Mouse (Mus musculus): ENCODE measurements around the gene Ntrk3. TPM values are rescaled to one million over a fixed set of nuclear protein-coding genes. Genes with fewer than 3 reads are reported as not detected.

Ntrk3 gene
- polyA plus RNA-seq, 2 experiments, result 5.3 to 15.0 TPM

DNA sequence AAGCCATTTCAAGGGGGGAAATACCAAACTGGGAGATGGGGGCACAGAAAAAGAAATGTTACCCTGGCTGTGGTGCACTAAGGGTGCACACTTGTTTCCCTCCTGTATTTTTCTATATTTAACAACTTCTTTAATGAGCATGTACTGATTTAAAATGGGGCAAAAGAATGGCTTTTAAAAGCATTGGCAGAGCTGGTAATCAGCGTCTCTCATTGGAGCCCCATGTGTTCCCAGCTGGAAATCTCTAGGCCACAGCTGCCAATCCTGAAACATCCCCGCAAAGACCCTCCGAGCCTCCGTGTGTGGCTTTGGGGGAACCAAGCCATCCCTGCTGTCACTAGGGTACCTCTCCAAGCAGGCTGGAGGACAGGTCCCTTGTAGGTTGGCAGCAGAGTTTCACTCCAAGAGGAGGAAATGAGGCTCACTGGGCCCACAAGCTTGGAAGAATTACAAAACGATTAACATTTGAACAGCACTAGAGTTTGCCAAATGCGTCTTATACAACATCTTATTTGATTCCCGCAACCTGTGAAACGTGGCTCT lies 16.7 kb upstream of the Ntrk3 start:
- no peak for TF ChIP-seq POLR2A (IDR thresholded peaks at IDR 0.05; ENCODE audit: borderline replicate concordance, extremely low read depth, insufficient read depth, insufficient read length)
- Histone ChIP-seq H3K9me3 (ENCODE audit: control insufficient read depth, low read length) (no peaks in the 10 kb centered on the region), H3K9ac (ENCODE audit: low read depth, low read length, severe bottlenecking) (no peak overlapping the region), H3K4me2 (replicated peaks; ENCODE audit: low read depth, low read length, severe bottlenecking) (no peak overlapping the region), H3K4me3 (replicated peaks; ENCODE audit: low read length) (no peak overlapping the region), H3K36me3 (ENCODE audit: control insufficient read depth, insufficient read depth, low read length) (no peaks in the 10 kb centered on the region), H3K27me3 (ENCODE audit: control insufficient read depth, insufficient read depth, low read length) (no peaks in the 10 kb centered on the region), H3K27ac (replicated peaks; ENCODE audit: low read depth, low read length) (no peak overlapping the region), H3K4me1 (ENCODE audit: control insufficient read depth, insufficient read depth, low read length) (no peaks in the 10 kb centered on the region)
- WGBS, result 57% methylated on average over 8 of the region's 8 CpGs
- ATAC-seq (ENCODE audit: low FRiP score, low read depth) (no peak), DNase-seq (ENCODE audit: low spot score) (no peak)

DNA sequence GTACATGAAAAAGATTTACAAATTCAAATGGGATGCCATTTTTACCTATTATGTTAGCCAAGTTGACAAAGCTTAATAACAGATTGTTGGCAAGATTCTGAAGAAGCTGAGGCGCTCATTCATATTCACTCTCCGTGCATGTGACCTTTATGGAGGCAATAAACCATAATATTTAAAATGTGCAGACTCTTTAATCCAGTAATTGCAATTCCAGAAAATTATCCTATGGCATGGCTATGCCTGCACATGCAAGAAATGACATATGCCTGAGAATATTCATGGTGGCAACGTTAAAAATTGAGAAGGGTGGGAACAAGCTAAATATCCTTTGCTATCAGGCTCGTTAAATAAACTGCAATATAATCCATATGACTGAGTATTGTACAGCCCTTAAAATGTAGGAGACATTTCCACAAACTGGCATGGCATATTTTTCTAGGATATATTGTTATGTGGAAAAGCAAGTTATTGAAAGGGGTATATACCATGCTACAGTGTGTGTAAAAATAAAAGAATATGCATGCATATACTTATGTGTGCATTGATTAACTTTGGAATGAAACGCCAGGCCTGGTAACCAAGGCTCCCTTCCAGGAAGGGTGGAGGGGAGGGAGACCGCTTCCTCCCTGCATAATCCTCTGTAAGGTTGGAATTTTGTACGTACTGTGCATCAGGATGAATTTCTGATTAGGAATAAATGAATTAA lies 16.1 kb upstream of the Ntrk3 start:
- Histone ChIP-seq H3K9ac (ENCODE audit: low read depth, low read length, severe bottlenecking) (no peak overlapping the region), H3K36me3 (ENCODE audit: control insufficient read depth, insufficient read depth, low read length) (no peaks in the 10 kb centered on the region), H3K4me3 (replicated peaks; ENCODE audit: low read length) (no peak overlapping the region), H3K27me3 (ENCODE audit: control insufficient read depth, insufficient read depth, low read length) (no peaks in the 10 kb centered on the region), H3K27ac (replicated peaks; ENCODE audit: low read depth, low read length) (no peak overlapping the region), H3K9me3 (ENCODE audit: control insufficient read depth, low read length) (no peaks in the 10 kb centered on the region), H3K4me2 (replicated peaks; ENCODE audit: low read depth, low read length, severe bottlenecking) (no peak overlapping the region), H3K4me1 (ENCODE audit: control insufficient read depth, insufficient read depth, low read length) (no peaks in the 10 kb centered on the region)
- 72% methylated on average over 7 of the region's 7 CpGs for WGBS
- ATAC-seq (ENCODE audit: low FRiP score, low read depth), result no peak
- no peak for DNase-seq (ENCODE audit: low spot score)
- no peak for TF ChIP-seq POLR2A (IDR thresholded peaks at IDR 0.05; ENCODE audit: borderline replicate concordance, extremely low read depth, insufficient read depth, insufficient read length)

DNA sequence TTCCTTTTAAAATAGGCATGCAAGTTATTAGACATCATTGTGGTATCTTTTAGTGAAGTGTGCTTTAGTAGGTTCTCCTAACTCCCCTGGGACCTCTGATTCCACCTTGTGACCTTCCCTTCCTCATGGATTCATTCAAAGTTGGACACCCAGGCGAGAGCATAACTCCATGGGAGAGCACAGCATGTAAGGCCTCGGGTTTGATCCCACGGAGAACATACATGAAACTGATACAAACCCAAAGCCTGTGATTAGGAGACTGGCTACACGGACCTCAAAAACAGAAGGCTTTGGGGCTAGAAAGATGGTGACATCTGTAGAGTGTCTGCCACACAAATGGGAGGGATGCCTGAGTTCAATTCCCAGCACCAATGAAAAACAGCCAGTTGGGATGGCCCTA lies 15.1 kb upstream of the Ntrk3 start:
- no peak overlapping the region for H3K9ac ChIP-seq (ENCODE audit: low read depth, low read length, severe bottlenecking)
- no peaks in the 10 kb centered on the region for H3K36me3 ChIP-seq (ENCODE audit: control insufficient read depth, insufficient read depth, low read length)
- 93% methylated on average over 4 of the region's 4 CpGs for WGBS

DNA sequence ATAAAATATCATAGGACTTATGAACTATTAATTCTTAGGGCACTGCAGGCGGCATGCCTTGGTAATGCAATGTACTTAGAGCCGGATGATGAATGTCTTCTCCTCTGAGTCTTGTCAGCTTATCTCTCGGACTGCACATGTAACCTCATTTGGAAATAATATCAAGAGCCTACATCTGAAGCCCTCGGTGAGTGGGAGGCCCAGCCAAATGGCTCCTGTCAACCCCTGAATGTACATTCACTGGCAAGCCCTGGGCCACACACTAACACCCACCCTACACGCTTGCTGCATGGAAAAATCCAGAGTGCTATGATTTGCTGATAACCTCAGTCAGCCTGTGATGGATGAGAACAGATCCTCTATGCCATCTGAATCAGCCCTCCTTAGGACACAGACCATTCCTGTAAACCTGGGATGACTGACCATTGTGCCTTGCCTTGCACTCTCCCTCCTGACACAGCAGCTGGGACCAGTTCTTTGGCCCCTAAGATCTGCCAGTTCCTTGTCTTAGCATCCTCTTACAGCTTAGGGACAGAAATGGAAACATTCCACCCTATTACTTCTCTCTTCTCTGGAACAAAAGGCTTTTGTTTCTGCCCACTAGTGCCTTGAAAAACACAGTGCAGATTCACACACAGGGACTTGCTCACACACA lies 6.0 kb upstream of the Ntrk3 start:
- Histone ChIP-seq H3K4me2 (replicated peaks; ENCODE audit: low read depth, low read length, severe bottlenecking) (no peak overlapping the region), H3K27me3 (ENCODE audit: control insufficient read depth, insufficient read depth, low read length) (no peaks in the 10 kb centered on the region), H3K9me3 (ENCODE audit: control insufficient read depth, low read length) (no peaks in the 10 kb centered on the region), H3K4me3 (replicated peaks; ENCODE audit: low read length) (no peak overlapping the region), H3K36me3 (ENCODE audit: control insufficient read depth, insufficient read depth, low read length) (no peaks in the 10 kb centered on the region), H3K4me1 (ENCODE audit: control insufficient read depth, insufficient read depth, low read length) (no peaks in the 10 kb centered on the region), H3K9ac (ENCODE audit: low read depth, low read length, severe bottlenecking) (no peak overlapping the region), H3K27ac (replicated peaks; ENCODE audit: low read depth, low read length) (no peak overlapping the region)
- DNase-seq (ENCODE audit: low spot score), result no peak
- WGBS, result 76% methylated on average over 5 of the region's 5 CpGs
- no peak for ATAC-seq (ENCODE audit: low FRiP score, low read depth)
- TF ChIP-seq POLR2A (IDR thresholded peaks at IDR 0.05; ENCODE audit: borderline replicate concordance, extremely low read depth, insufficient read depth, insufficient read length), result no peak

More for the DNA sequence above, 15.1 kb upstream of the Ntrk3 start:
- Histone ChIP-seq H3K4me3 (replicated peaks; ENCODE audit: low read length) (no peak overlapping the region), H3K4me1 (ENCODE audit: control insufficient read depth, insufficient read depth, low read length) (no peaks in the 10 kb centered on the region), H3K9me3 (ENCODE audit: control insufficient read depth, low read length) (no peaks in the 10 kb centered on the region), H3K27ac (replicated peaks; ENCODE audit: low read depth, low read length) (no peak overlapping the region), H3K4me2 (replicated peaks; ENCODE audit: low read depth, low read length, severe bottlenecking) (no peak overlapping the region), H3K27me3 (ENCODE audit: control insufficient read depth, insufficient read depth, low read length) (no peaks in the 10 kb centered on the region)
- no peak for ATAC-seq (ENCODE audit: low FRiP score, low read depth)
- no peak for DNase-seq (ENCODE audit: low spot score)
- TF ChIP-seq POLR2A (IDR thresholded peaks at IDR 0.05; ENCODE audit: borderline replicate concordance, extremely low read depth, insufficient read depth, insufficient read length), result no peak

DNA sequence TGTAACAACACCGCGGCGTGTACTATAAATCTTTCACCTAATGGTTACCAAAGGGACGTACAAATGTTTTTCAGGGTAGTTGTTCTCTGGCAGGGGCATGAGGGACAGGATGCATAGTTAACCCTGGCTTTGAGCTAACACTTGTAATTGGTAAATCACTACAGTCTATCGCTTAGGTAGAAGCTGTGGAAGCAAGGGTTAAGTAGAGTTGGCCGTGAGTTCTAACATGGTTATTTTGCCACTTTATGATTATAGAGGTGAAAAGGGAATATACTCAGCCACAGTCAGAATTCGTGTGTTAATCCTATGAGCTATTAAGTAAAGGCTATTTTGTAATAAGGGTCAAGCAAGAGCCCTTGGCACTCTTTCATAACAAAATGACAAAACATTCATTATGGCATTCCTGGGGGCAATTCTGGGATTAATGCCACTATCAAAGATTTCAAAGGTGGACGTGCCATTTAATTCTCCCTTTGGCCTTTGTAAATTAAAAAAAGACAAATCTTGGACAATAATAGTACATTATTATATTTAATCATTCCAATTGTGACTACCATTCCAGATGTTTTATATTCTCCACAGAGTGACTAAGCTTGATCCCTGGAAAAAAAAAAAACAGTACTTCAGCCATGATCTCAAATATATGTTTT lies 1.7 kb upstream of the Ntrk3 start:
- Histone ChIP-seq H3K36me3 (ENCODE audit: control insufficient read depth, insufficient read depth, low read length) (no peaks in the 10 kb centered on the region), H3K27me3 (ENCODE audit: control insufficient read depth, insufficient read depth, low read length) (no peaks in the 10 kb centered on the region), H3K9me3 (ENCODE audit: control insufficient read depth, low read length) (no peaks in the 10 kb centered on the region), H3K4me3 (replicated peaks; ENCODE audit: low read length) (no peak overlapping the region), H3K4me1 (ENCODE audit: control insufficient read depth, insufficient read depth, low read length) (no peaks in the 10 kb centered on the region), H3K27ac (replicated peaks; ENCODE audit: low read depth, low read length) (no peak overlapping the region), H3K9ac (ENCODE audit: low read depth, low read length, severe bottlenecking) (no peak overlapping the region), H3K4me2 (replicated peaks; ENCODE audit: low read depth, low read length, severe bottlenecking) (no peak overlapping the region)
- ATAC-seq (ENCODE audit: low FRiP score, low read depth) (no peak), DNase-seq (ENCODE audit: low spot score) (no peak)
- 65% methylated on average over 8 of the region's 8 CpGs for WGBS
- TF ChIP-seq POLR2A (IDR thresholded peaks at IDR 0.05; ENCODE audit: borderline replicate concordance, extremely low read depth, insufficient read depth, insufficient read length), result no peak
